Comparison of ENCODE assay signal across 29 mouse cellular contexts in the genomic region with DNA sequence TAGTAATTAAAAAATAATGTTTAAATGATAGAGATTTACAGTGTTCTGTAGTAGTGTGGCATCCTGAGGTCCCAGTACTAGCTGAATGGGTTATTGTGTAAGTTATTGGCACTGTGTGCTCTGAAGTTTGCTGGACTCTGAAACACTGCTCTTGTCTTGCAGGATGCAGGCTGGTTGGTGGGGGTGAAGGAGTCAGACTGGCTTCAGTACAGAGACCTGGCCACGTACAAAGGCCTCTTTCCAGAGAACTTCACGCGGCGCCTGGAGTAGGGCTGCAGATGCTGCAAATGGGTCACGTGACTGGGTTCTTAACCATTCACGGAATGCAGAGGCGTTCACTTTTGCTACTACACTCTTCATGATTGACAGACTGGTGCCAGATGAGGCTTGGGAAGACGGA.
DNase-seq lines count a peak whose midpoint lies in the region; ATAC-seq lines count a peak whose summit lies in the region.
"Had no signal": no experiment of that assay in that cellular context is flagged by ENCODE, and none has a peak within 500 bp of the region (broad histone marks: within the 10 kb centered on the region; RNA-seq: fewer than 3 reads in every experiment).

No protein-coding gene starts in this region.

- ATAC-seq in hindbrain, embryonic 13.5 days (ENCODE audit: low FRiP score): 0 out of 2 replicates have a peak, but pooled peaks have one; percentile 41
- ATAC-seq in hindbrain, embryonic 11.5 days (ENCODE audit: low FRiP score): no peak
- 0 out of 2 replicates have a peak, but pooled peaks have one; percentile 16 for ATAC-seq in midbrain, embryonic 14.5 days (ENCODE audit: low FRiP score, low TSS enrichment)
- no peak for ATAC-seq in midbrain, embryonic 13.5 days
- ATAC-seq: activated CD4-positive, CD25-positive, alpha-beta regulatory T cell, adult 4 months; lung, postnatal 0 days; Patski had no signal

- H3K27me3 ChIP-seq in hindbrain, embryonic 13.5 days: no peaks in the 10 kb centered on the region
- no peaks in the 10 kb centered on the region for H3K27me3 ChIP-seq in hindbrain, embryonic 11.5 days (ENCODE audit: control insufficient read depth, insufficient read depth, low read length)
- H3K27me3 ChIP-seq in midbrain, embryonic 14.5 days (ENCODE audit: control insufficient read depth, insufficient read depth, low read length): no peaks in the 10 kb centered on the region
- H3K27me3 ChIP-seq in midbrain, embryonic 13.5 days: no peaks in the 10 kb centered on the region
- H3K27me3 ChIP-seq: CH12.LX; heart, embryonic 12.5 days; kidney, embryonic 15.5 days; Patski had no signal

- no peaks in the 10 kb centered on the region for H3K4me1 ChIP-seq in hindbrain, embryonic 13.5 days (replicated peaks)
- no peaks in the 10 kb centered on the region for H3K4me1 ChIP-seq in hindbrain, embryonic 11.5 days (replicated peaks; ENCODE audit: control insufficient read depth, insufficient read depth, low read length)
- no peaks in the 10 kb centered on the region for H3K4me1 ChIP-seq in midbrain, embryonic 14.5 days (ENCODE audit: control insufficient read depth, insufficient read depth, low read length)
- H3K4me1 ChIP-seq in midbrain, embryonic 13.5 days (replicated peaks): no peaks in the 10 kb centered on the region
- H3K4me1 ChIP-seq: heart, embryonic 12.5 days; kidney, embryonic 15.5 days had no signal

- no peak overlapping the region for H3K27ac ChIP-seq in hindbrain, embryonic 13.5 days
- no peak overlapping the region for H3K27ac ChIP-seq in hindbrain, embryonic 11.5 days (ENCODE audit: low read depth, low read length)
- H3K27ac ChIP-seq in midbrain, embryonic 14.5 days (replicated peaks; ENCODE audit: low read depth, low read length): no peak overlapping the region
- H3K27ac ChIP-seq in midbrain, embryonic 13.5 days: no peak overlapping the region
- H3K27ac ChIP-seq: kidney, embryonic 15.5 days; macrophage had no signal

- peaks cover 32% of the 10 kb centered on the region for H3K36me3 ChIP-seq in hindbrain, embryonic 13.5 days
- no peaks in the 10 kb centered on the region for H3K36me3 ChIP-seq in hindbrain, embryonic 11.5 days (ENCODE audit: control insufficient read depth, insufficient read depth, low read length)
- H3K36me3 ChIP-seq in midbrain, embryonic 14.5 days (ENCODE audit: control insufficient read depth, insufficient read depth, low read length): peaks cover 10% of the 10 kb centered on the region; the same call in 1 of the 2 replicates
- H3K36me3 ChIP-seq in midbrain, embryonic 13.5 days: peaks cover 13% of the 10 kb centered on the region
- H3K36me3 ChIP-seq: G1E; heart, embryonic 12.5 days; kidney, embryonic 15.5 days had no signal

- H3K4me2 ChIP-seq in hindbrain, embryonic 13.5 days: no peak overlapping the region
- H3K4me2 ChIP-seq in hindbrain, embryonic 11.5 days (replicated peaks; ENCODE audit: low read depth, low read length): no peak overlapping the region
- H3K4me2 ChIP-seq in midbrain, embryonic 14.5 days (ENCODE audit: low read length): no peak overlapping the region
- H3K4me2 ChIP-seq in midbrain, embryonic 13.5 days (replicated peaks): no peak overlapping the region
- H3K4me2 ChIP-seq: heart, embryonic 12.5 days; kidney, embryonic 15.5 days; midbrain, embryonic 11.5 days had no signal

- 84% methylated on average over 8 of the region's 8 CpGs for WGBS in hindbrain, embryonic 13.5 days
- WGBS in hindbrain, embryonic 11.5 days: 88% methylated on average over 8 of the region's 8 CpGs
- 91% methylated on average over 8 of the region's 8 CpGs for WGBS in midbrain, embryonic 14.5 days
- 86% methylated on average over 8 of the region's 8 CpGs for WGBS in midbrain, embryonic 13.5 days

- no peak overlapping the region for H3K4me3 ChIP-seq in hindbrain, embryonic 13.5 days
- no peak overlapping the region for H3K4me3 ChIP-seq in hindbrain, embryonic 11.5 days (ENCODE audit: low read depth, low read length)
- H3K4me3 ChIP-seq in midbrain, embryonic 14.5 days (replicated peaks; ENCODE audit: low read depth, low read length): no peak overlapping the region
- H3K4me3 ChIP-seq in midbrain, embryonic 13.5 days (replicated peaks): no peak overlapping the region
- H3K4me3 ChIP-seq: heart, embryonic 12.5 days; kidney, embryonic 15.5 days had no signal

- no peaks in the 10 kb centered on the region for H3K9me3 ChIP-seq in hindbrain, embryonic 13.5 days
- no peaks in the 10 kb centered on the region for H3K9me3 ChIP-seq in hindbrain, embryonic 11.5 days (ENCODE audit: control insufficient read depth, low read length)
- no peaks in the 10 kb centered on the region for H3K9me3 ChIP-seq in midbrain, embryonic 14.5 days (ENCODE audit: control insufficient read depth, low read length)
- H3K9me3 ChIP-seq in midbrain, embryonic 13.5 days: no peaks in the 10 kb centered on the region
- H3K9me3 ChIP-seq: G1E; heart, embryonic 12.5 days; kidney, embryonic 15.5 days had no signal

- DNase-seq in hindbrain, embryonic 11.5 days (ENCODE audit: low spot score): no peak
- no peak for DNase-seq in midbrain, embryonic 14.5 days
- DNase-seq in R1 (ENCODE audit: low read depth, low spot score): peak; percentile 47
- peak; percentile 22 for DNase-seq in fibroblast of lung, adult 2 months (ENCODE audit: low read depth)
- DNase-seq in urinary bladder, postnatal 36 days (ENCODE audit: low spot score in 2 of 2): no peak
- DNase-seq: adrenal gland, adult 8-10 months; B cell, adult 2 months; cerebellum, adult 11-12 months; gastrocnemius, postnatal 25 days; heart, adult 18-20 months; heart, postnatal 10 days; kidney, adult 11 months; kidney, postnatal 36 days; liver, postnatal 0 days; right cerebral cortex, postnatal 25 days; spleen, adult 18-20 months; thymus, adult 18-20 months; thymus, postnatal 36 days had no signal

- no peak overlapping the region for H3K9ac ChIP-seq in hindbrain, embryonic 13.5 days
- no peak overlapping the region for H3K9ac ChIP-seq in hindbrain, embryonic 11.5 days (ENCODE audit: low read depth, low read length)
- no peak overlapping the region for H3K9ac ChIP-seq in midbrain, embryonic 14.5 days (replicated peaks; ENCODE audit: low read length)
- no peak overlapping the region for H3K9ac ChIP-seq in midbrain, embryonic 13.5 days (replicated peaks)
- H3K9ac ChIP-seq: heart, embryonic 12.5 days; kidney, embryonic 15.5 days; liver, postnatal 0 days had no signal

Comparison
In these comparisons a context has a peak if more than half of its experiments do, and no peak if none do; other contexts are left out.
1. ATAC-seq: peak in hindbrain, embryonic 13.5 days (single experiment) and midbrain, embryonic 14.5 days (single experiment); none in hindbrain, embryonic 11.5 days (single experiment) and midbrain, embryonic 13.5 days (single experiment).
2. DNase-seq: peak in R1 (single experiment) and fibroblast of lung, adult 2 months (single experiment); none in hindbrain, embryonic 11.5 days (single experiment), midbrain, embryonic 14.5 days (single experiment) and urinary bladder, postnatal 36 days (0 of 2).